Mouse (Mus musculus) forebrain, embryonic 15.5 days (tissue): ENCODE data around the gene Brinp2. TPM values are rescaled to one million over a fixed set of nuclear protein-coding genes. Genes with fewer than 3 reads are reported as not detected.

ENCODE experiments used
- ATAC-seq: fragments of 200-750 bp; cut with Nextera tagmentation; replicated peaks from 2 replicates; pipeline ENCODE4 v1.8.0; 2017; ENCODE audit warnings: mild to moderate bottlenecking, moderate TSS enrichment, moderate library complexity
- H3K27ac ChIP-seq: fragments of 300-500 bp; sonication (generic); replicated peaks from 2 replicates; pipeline ENCODE4 v1.5.1; 2015; ENCODE audit warnings: mild to moderate bottlenecking, inconsistent platforms
- H3K27me3 ChIP-seq: fragments of 300-500 bp; sonication (generic); 2 replicates; pipeline ENCODE4 v1.6.1; 2015; ENCODE audit warnings: inconsistent platforms
- H3K36me3 ChIP-seq: fragments of 300-500 bp; sonication (generic); 2 replicates; pipeline ENCODE4 v1.6.1; 2015; ENCODE audit warnings: mild to moderate bottlenecking, inconsistent platforms
- H3K4me1 ChIP-seq: fragments of 300-500 bp; sonication (generic); 2 replicates; pipeline ENCODE4 v1.6.1; 2015; ENCODE audit warnings: inconsistent platforms
- H3K4me2 ChIP-seq: fragments of 300-500 bp; sonication (generic); replicated peaks from 2 replicates; pipeline ENCODE4 v1.6.1; 2015; ENCODE audit warnings: mild to moderate bottlenecking, inconsistent platforms
- H3K4me3 ChIP-seq: fragments of 300-500 bp; sonication (generic); 2 replicates; pipeline ENCODE4 v1.5.1; 2015; ENCODE audit warnings: mild to moderate bottlenecking, inconsistent platforms
- H3K9ac ChIP-seq: fragments of 300-500 bp; sonication (generic); replicated peaks from 2 replicates; pipeline ENCODE4 v1.6.1; 2015; ENCODE audit warnings: mild to moderate bottlenecking, inconsistent platforms
- H3K9me3 ChIP-seq: fragments of 300-500 bp; sonication (generic); 2 replicates; pipeline ENCODE4 v1.6.1; 2016; ENCODE audit warnings: inconsistent platforms
- WGBS: fragments of 180-500 bp; shearing (Covaris S2); methylation state at CpG from one replicate; pipeline ENCODE4 v1.1.7; 2015; ENCODE audit warnings: mixed read lengths; 5-methylcytosine and 5-hydroxymethylcytosine counted together
- polyA plus RNA-seq: library from polyadenylated mRNA; unstranded; fragments of >200 nt; fragmentation: Nextera tagmentation; extraction: Ambion mirVana; gene quantifications from 2 replicates; pipeline ENCODE4 v1.2.1, GENCODE M21; 2015

The Brinp2 gene
- polyA plus RNA-seq, 1 experiment from 2014 or later = 43.9 TPM

DNA sequence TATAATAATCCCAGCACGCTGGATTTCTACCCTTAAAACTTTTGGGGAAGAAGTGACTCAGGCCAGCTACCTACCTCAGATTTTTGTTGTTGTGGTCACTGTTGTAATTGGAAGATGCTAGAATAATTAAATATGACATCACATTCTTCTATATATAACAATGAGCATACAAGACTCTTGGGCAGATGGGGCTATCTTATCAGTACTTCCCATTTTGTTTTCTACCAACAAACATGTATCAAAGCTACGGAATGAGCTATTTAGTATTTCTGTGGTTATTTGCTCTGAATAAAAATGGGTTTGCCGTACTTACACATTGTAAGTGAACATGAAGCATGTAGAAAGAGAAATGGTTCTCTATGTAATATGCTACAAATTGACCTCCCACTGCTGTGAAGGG is 112.1 kb downstream of the Brinp2 start:
- no peak overlapping the region for H3K27ac ChIP-seq
- no peaks in the 10 kb centered on the region for H3K9me3 ChIP-seq
- H3K9ac ChIP-seq = no peak overlapping the region
- H3K36me3 ChIP-seq = peaks cover 19% of the 10 kb centered on the region
- WGBS = 92% methylated on average over 3 of the region's 3 CpGs
- H3K4me3 ChIP-seq = no peak overlapping the region
- no peaks in the 10 kb centered on the region for H3K27me3 ChIP-seq
- no peak for ATAC-seq
- no peak overlapping the region for H3K4me2 ChIP-seq
- H3K4me1 ChIP-seq = no peaks in the 10 kb centered on the region

DNA sequence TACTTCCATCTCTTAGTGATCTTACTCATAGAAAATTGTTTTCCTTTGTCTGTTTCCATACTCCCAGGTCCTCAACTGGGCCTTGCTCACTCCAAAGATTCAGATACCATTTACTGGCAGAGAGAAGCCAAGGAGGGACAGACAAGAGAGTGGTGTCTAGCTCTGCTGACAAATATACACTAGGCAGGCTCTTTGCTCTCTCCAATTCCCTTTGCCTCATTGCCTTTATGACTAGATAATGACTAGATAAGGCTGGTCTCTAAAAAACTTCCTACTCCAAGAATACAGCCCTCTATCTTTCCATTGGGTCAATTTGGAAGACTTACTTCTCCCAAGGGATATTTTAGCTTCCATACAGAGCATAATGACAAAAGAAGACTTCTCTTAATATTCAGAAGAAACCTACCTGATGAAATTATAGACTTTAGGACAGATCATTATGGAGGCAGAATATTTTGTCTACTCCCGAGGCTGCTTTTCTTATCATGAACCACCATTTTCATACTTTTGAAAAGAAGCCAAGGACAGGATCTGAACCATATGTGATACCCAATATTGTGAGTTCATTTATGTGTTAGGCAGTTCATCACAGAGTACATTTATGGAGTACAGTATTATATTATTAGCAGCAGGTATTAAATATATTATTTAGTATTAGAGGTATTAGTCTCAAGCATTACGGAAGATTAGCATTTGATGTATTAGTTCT is 114.1 kb downstream of the Brinp2 start:
- 75% methylated on average over 2 of the region's 2 CpGs for WGBS
- H3K4me2 ChIP-seq = no peak overlapping the region
- no peak overlapping the region for H3K4me3 ChIP-seq
- ATAC-seq = no peak
- H3K4me1 ChIP-seq = no peaks in the 10 kb centered on the region
- H3K36me3 ChIP-seq = peaks cover 15% of the 10 kb centered on the region
- no peaks in the 10 kb centered on the region for H3K27me3 ChIP-seq
- H3K9me3 ChIP-seq = no peaks in the 10 kb centered on the region
- H3K27ac ChIP-seq = no peak overlapping the region
- H3K9ac ChIP-seq = no peak overlapping the region

DNA sequence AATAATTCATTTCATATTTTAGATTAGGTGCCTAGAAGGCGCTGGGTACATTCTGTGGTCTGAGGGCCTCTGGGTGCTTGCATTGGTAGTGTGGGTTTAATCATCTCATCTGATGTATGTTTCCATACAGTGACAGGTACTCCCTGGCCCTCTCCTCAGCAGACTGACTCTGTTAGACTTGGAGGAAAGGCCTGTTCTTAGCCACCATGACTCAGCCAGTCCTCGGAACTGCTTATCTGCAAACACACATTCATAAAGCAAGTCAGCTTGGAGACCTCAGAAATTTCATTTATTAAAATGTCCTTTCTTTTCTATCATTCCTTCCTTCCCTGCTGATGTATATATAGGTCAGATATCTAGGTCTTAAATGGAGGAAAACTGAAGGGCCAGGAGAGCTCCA is 116.3 kb downstream of the Brinp2 start:
- H3K4me1 ChIP-seq = no peaks in the 10 kb centered on the region
- H3K9ac ChIP-seq = no peak overlapping the region
- H3K9me3 ChIP-seq = no peaks in the 10 kb centered on the region
- H3K27ac ChIP-seq = no peak overlapping the region
- H3K27me3 ChIP-seq = no peaks in the 10 kb centered on the region
- no peaks in the 10 kb centered on the region for H3K36me3 ChIP-seq
- H3K4me2 ChIP-seq = no peak overlapping the region
- WGBS = 98% methylated on average over 2 of the region's 2 CpGs
- no peak for ATAC-seq
- H3K4me3 ChIP-seq = no peak overlapping the region

DNA sequence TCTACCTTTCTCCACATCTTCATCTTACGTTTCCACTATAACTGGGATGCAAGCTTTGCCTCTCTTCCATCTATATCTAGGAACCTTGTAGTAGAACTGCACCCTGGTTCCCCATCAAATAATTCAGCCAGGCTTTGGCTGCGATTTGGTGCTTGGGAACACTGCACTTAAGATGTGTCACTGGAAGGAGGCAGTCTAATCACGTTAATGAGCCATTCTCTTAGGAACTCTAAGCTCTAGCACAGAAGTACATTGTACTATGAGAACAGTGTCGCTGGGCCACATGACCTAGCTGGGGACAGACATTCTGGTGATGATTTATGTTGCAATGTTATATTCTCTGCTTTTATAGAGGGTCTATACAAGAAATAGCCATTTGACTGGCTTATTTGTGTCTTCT is 117.4 kb downstream of the Brinp2 start:
- ATAC-seq = no peak
- Histone ChIP-seq H3K36me3 (no peaks in the 10 kb centered on the region), H3K27ac (no peak overlapping the region), H3K9me3 (no peaks in the 10 kb centered on the region), H3K4me2 (no peak overlapping the region), H3K4me3 (no peak overlapping the region), H3K27me3 (no peaks in the 10 kb centered on the region), H3K9ac (no peak overlapping the region), H3K4me1 (no peaks in the 10 kb centered on the region)
- 36% methylated on average over 4 of the region's 4 CpGs for whole genome bisulfite sequencing

DNA sequence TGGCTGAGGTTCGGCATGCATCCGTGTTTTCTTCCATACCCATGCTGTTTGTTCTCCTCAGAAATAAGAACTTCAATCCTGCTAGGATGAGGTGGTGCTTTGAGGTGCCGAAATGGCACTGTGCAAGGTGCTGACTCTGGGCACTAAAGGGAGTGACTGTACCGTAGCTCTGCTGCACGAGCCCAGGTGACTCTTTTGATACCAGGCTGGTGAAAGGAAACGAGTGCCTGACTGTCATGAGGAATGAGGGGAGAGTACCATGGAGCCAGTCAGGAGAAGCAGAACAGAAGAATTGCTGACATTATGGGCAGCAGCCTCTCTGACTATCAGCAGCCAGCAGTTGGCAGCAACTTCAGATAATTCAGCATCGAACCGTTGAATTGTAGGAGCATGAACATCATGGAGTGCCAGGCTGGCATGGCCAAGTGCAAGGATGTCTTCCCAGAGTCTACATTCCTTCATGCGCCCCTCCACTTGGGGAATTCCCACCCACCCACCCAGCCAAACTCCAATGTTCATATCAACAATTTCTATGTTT is 127.4 kb downstream of the Brinp2 start:
- Histone ChIP-seq H3K4me2 (no peak overlapping the region), H3K9ac (no peak overlapping the region), H3K9me3 (no peaks in the 10 kb centered on the region), H3K4me1 (peaks cover 4% of the 10 kb centered on the region; the same call in 1 of the 2 replicates), H3K27me3 (no peaks in the 10 kb centered on the region), H3K4me3 (no peak overlapping the region), H3K27ac (no peak overlapping the region), H3K36me3 (no peaks in the 10 kb centered on the region)
- ATAC-seq = no peak
- WGBS = 90% methylated on average over 9 of the region's 9 CpGs

DNA sequence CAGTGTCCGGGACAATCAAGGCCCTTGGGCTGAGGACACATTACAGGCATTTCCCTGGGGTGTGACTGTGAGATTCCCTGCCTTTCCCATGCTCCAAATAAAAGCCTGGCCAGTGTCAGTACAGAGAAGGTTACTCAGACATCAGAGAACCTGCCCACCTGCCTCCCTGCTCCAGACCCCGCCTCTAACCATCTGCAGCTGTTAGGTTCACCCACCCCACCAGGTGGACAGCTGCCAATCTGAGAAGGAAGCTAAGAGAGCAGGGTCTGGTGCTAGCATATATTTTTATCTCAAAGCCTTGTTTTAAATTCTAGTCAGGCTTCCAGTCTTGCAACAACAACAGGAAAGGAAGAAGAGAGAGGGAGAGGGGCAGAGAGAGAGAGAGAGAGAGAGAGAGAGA is 128.9 kb downstream of the Brinp2 start:
- Histone ChIP-seq H3K4me1 (peaks cover 4% of the 10 kb centered on the region; the same call in 1 of the 2 replicates), H3K27me3 (no peaks in the 10 kb centered on the region), H3K9ac (no peak overlapping the region), H3K4me2 (no peak overlapping the region), H3K27ac (0 out of 2 replicates have a peak overlapping the region, but pooled peaks have one; percentile 23), H3K36me3 (no peaks in the 10 kb centered on the region), H3K4me3 (no peak overlapping the region), H3K9me3 (no peaks in the 10 kb centered on the region)
- ATAC-seq = 0 out of 2 replicates have a peak, but pooled peaks have one; percentile 8
- 79% methylated on average over 2 of the region's 2 CpGs for WGBS

DNA sequence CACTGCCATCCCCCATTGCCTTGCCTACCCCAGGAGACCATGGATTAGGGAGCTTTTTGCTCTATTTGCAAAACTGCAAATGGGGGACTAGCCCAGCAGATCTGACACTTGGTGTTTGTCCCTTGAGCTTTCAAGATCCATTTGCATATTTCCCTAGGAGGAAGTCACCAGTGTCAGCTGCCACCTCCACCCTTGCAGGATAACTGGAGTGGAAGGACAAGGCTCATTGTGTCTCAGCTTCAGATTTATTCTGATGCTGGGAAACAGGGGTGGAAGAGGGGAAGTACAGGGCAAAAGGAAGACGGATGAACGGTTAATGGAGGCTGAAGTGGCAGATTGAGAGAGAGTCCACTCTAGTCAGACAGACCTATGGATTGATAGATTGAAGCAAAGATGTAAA is 129.4 kb downstream of the Brinp2 start:
- 55% methylated on average over 2 of the region's 2 CpGs for WGBS
- Histone ChIP-seq H3K4me1 (peaks cover 4% of the 10 kb centered on the region; the same call in 1 of the 2 replicates), H3K36me3 (no peaks in the 10 kb centered on the region), H3K9me3 (no peaks in the 10 kb centered on the region), H3K9ac (no peak overlapping the region), H3K27me3 (no peaks in the 10 kb centered on the region), H3K4me3 (no peak overlapping the region), H3K4me2 (no peak overlapping the region), H3K27ac (no peak overlapping the region)
- no peak for ATAC-seq

DNA sequence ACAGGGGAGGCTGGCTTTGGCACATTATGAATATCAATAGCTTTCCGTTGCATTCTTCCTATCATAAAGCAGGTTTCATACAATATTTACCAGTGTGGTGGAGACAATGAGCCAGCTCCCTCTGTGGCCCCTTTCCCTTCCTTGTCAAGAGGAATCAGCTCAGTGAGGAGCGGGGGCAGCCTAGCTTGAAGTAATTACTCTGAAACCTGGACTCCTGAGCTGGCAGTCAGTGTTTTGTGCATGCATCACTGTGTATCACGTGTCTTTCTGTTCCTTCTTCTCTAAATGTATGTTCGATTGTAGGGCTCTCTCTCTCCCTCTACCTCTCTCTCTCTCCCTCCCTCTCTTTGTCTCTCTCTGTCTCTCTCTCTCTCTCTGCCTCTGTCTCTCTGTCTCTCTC is 135.1 kb downstream of the Brinp2 start:
- H3K4me1 ChIP-seq = peaks cover 12% of the 10 kb centered on the region
- no peak overlapping the region for H3K9ac ChIP-seq
- peak; percentile 32; the same call in 1 of the 2 replicates for ATAC-seq
- H3K4me2 ChIP-seq = no peak overlapping the region
- no peak overlapping the region for H3K4me3 ChIP-seq
- no peaks in the 10 kb centered on the region for H3K9me3 ChIP-seq
- H3K36me3 ChIP-seq = no peaks in the 10 kb centered on the region
- WGBS = 10% methylated on average over 4 of the region's 4 CpGs
- H3K27me3 ChIP-seq = no peaks in the 10 kb centered on the region
- no peak overlapping the region for H3K27ac ChIP-seq

DNA sequence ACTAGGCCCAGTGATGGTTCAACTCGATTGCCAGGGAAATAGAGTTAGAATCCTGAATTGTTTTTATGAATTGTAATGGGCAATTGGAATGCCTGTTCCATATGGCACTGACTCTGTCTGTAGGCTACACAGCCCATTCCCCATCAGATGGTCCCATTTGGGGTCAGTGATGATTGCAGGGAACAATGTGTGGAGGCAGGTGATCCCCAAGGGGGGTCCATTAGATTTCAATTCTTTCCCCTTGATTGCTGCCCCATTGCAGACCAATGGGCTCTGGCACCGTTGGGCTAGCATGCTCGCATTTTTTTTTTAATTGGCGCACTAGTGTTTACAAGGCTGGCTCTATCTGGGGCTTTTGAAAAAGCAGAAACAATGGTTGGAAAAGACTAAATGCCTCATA is 136.0 kb downstream of the Brinp2 start:
- Histone ChIP-seq H3K9ac (no peak overlapping the region), H3K36me3 (no peaks in the 10 kb centered on the region), H3K27me3 (no peaks in the 10 kb centered on the region), H3K4me2 (no peak overlapping the region), H3K9me3 (no peaks in the 10 kb centered on the region), H3K4me1 (peaks cover 12% of the 10 kb centered on the region), H3K27ac (no peak overlapping the region), H3K4me3 (no peak overlapping the region)
- ATAC-seq = no peak
- 32% methylated on average over 4 of the region's 4 CpGs for WGBS

DNA sequence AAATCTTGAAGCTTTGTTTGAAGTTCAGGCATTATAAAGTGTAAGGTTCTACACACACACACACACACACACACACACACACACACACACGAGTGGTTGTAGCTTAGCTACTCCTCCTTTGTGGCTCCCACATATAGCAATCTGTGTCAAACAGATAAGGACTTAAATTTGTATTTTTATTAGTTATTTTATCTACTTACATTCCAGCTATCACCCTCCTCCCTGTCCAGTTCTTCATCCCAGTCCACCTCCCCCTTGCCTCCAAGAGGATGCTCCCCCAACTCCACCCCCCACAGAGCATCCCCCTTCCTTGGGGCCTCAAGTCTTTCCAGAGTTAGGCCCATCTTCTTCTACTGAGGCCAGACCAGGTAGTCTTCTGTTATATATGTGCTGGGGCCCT is 137.4 kb downstream of the Brinp2 start:
- H3K4me2 ChIP-seq = no peak overlapping the region
- ATAC-seq = no peak
- H3K27me3 ChIP-seq = no peaks in the 10 kb centered on the region
- H3K36me3 ChIP-seq = no peaks in the 10 kb centered on the region
- no peaks in the 10 kb centered on the region for H3K9me3 ChIP-seq
- H3K9ac ChIP-seq = no peak overlapping the region
- no peak overlapping the region for H3K4me3 ChIP-seq
- H3K4me1 ChIP-seq = peaks cover 12% of the 10 kb centered on the region
- no peak overlapping the region for H3K27ac ChIP-seq
- WGBS = 94% methylated on average over 1 of the region's 1 CpGs

DNA sequence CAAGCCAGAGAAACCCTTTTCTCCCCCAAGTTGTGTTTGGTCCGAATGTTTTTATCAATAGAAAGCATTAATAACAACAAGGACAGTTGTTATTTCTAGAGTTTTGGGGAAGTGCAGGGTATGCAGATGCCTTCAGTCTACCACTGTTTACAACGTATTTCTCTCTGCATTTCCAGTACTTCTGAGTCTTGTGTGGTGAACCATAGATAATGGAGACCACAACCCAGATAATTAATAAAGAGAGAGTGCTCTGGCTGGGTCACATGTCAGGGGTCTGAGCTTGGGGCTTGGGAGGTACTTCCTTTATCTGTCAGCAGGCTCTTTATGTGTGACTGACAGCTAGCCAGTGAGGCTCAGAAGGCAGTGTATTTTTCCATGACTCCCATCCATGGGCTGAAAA is 137.8 kb downstream of the Brinp2 start:
- no peaks in the 10 kb centered on the region for H3K36me3 ChIP-seq
- WGBS = 72% methylated on average over 2 of the region's 2 CpGs
- no peaks in the 10 kb centered on the region for H3K27me3 ChIP-seq
- no peak overlapping the region for H3K4me3 ChIP-seq
- no peak for ATAC-seq
- no peak overlapping the region for H3K27ac ChIP-seq
- H3K4me2 ChIP-seq = no peak overlapping the region
- H3K4me1 ChIP-seq = peaks cover 12% of the 10 kb centered on the region
- no peaks in the 10 kb centered on the region for H3K9me3 ChIP-seq
- no peak overlapping the region for H3K9ac ChIP-seq

DNA sequence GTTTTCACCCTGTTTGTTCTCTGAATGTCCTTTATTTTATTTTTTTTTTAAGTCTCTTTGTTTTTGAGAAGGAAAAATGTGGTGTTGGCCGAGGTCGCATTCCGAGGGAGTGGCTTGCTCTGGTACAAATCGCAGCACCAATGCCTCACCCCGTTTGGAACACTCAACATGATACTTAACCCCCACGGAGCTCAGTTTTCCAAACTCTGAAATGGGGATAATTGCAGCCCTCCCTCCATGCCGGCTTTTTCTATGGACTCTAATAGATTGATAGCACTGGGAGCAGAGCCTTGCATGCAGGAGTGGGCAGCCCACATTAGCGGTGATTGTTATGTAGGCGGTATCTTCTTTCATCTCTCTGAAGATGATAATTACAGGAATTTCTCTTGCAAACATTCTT is 140.5 kb downstream of the Brinp2 start:
- Histone ChIP-seq H3K4me2 (no peak overlapping the region), H3K9ac (no peak overlapping the region), H3K4me1 (peaks cover 5% of the 10 kb centered on the region), H3K27ac (no peak overlapping the region), H3K4me3 (no peak overlapping the region), H3K27me3 (no peaks in the 10 kb centered on the region), H3K36me3 (no peaks in the 10 kb centered on the region), H3K9me3 (no peaks in the 10 kb centered on the region)
- ATAC-seq = no peak
- 59% methylated on average over 9 of the region's 9 CpGs for WGBS

DNA sequence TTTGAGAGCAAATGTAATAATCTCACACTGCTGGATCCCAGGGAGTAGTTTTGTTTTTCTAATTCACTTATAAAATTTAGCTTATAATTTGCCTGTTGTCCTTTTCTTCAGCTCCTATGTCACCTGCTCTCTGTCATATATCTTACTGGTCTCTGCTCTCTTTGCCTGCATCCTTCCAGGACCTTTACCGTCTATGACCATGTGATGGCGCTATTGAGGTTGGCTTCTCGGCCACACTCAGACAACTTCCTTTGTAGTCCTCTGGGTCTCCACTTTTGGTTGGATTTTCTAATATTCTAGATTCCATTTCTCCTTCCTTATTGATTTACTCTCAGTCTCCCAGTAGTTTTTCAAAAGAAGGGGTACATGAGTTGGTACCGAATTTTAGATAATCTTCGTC is 141.4 kb downstream of the Brinp2 start:
- 55% methylated on average over 5 of the region's 5 CpGs for WGBS
- H3K4me1 ChIP-seq = no peaks in the 10 kb centered on the region

More for the DNA sequence above, 141.4 kb downstream of the Brinp2 start:
- no peaks in the 10 kb centered on the region for H3K9me3 ChIP-seq
- no peak overlapping the region for H3K9ac ChIP-seq
- H3K4me3 ChIP-seq = no peak overlapping the region
- H3K4me2 ChIP-seq = no peak overlapping the region
- H3K27me3 ChIP-seq = no peaks in the 10 kb centered on the region
- H3K27ac ChIP-seq = no peak overlapping the region
- no peaks in the 10 kb centered on the region for H3K36me3 ChIP-seq
- ATAC-seq = no peak
